Mouse (Mus musculus) intestine, embryonic 14.5 days (tissue): ENCODE data around the gene Mtr. TPM values are rescaled to one million over a fixed set of nuclear protein-coding genes. Genes with fewer than 3 reads are reported as not detected.

Experiments
- ATAC-seq: fragments of 200-750 bp; cut with Nextera tagmentation; replicated peaks from 2 replicates; pipeline ENCODE4 v1.8.0; 2017; ENCODE audit warnings: low read depth, moderate number of reproducible peaks, moderate TSS enrichment, moderate library complexity; ENCODE audit not compliant: low FRiP score, low TSS enrichment
- DNase-seq: peaks from one replicate; pipeline ENCODE4 v3.0.0-alpha.2; 2018; ENCODE audit warnings: low spot score
- H3K27ac ChIP-seq: fragments of 300-500 bp; sonication (generic); 2 replicates; pipeline ENCODE4 v1.5.1; 2014; ENCODE audit warnings: low read depth, mild to moderate bottlenecking, control low read depth
- H3K27me3 ChIP-seq: fragments of 300-500 bp; sonication (generic); replicated peaks from 2 replicates; pipeline ENCODE4 v1.6.1; 2014; ENCODE audit warnings: low read length, control low read depth; ENCODE audit not compliant: control insufficient read depth, insufficient read depth
- H3K36me3 ChIP-seq: fragments of 300-500 bp; sonication (generic); 2 replicates; pipeline ENCODE4 v1.6.1; 2014; ENCODE audit warnings: low read length, control low read depth; ENCODE audit not compliant: control insufficient read depth, insufficient read depth
- H3K4me1 ChIP-seq: fragments of 300-500 bp; sonication (generic); replicated peaks from 2 replicates; pipeline ENCODE4 v1.6.1; 2014; ENCODE audit warnings: low read length, control low read depth, mixed read lengths; ENCODE audit not compliant: control insufficient read depth, insufficient read depth
- H3K4me2 ChIP-seq: fragments of 300-500 bp; sonication (generic); 2 replicates; pipeline ENCODE4 v1.6.1; 2014; ENCODE audit warnings: low read length
- H3K4me3 ChIP-seq: fragments of 300-500 bp; sonication (generic); 2 replicates; pipeline ENCODE4 v1.5.1; 2014; ENCODE audit warnings: low read depth, low read length, control low read depth, mixed read lengths
- H3K9ac ChIP-seq: fragments of 300-500 bp; sonication (generic); 2 replicates; pipeline ENCODE4 v1.6.1; 2014; ENCODE audit warnings: mild to moderate bottlenecking, low read length
- H3K9me3 ChIP-seq: fragments of 300-500 bp; sonication (generic); 2 replicates; pipeline ENCODE4 v1.6.1; 2016; ENCODE audit warnings: low read length, control low read depth; ENCODE audit not compliant: control insufficient read depth
- WGBS: fragments of 180-500 bp; shearing (Covaris S2); extraction: QIAGEN DNeasy Blood & Tissue Kit; methylation state at CpG from one replicate; pipeline ENCODE4 v1.1.7; 2014; 5-methylcytosine and 5-hydroxymethylcytosine counted together
- polyA plus RNA-seq: library from polyadenylated mRNA; unstranded; fragments of >200 nt; fragmentation: Nextera tagmentation; extraction: Ambion mirVana; gene quantifications from 2 replicates; pipeline ENCODE4 v1.2.1, GENCODE M21; 2014

Gene Mtr
- polyA plus RNA-seq, 1 experiment from 2014 or later, result 15.2 TPM

GRCm38 (mm10) chr13:12165461-12166058 lies 92.4 kb downstream of the Mtr start:
- no peak overlapping the region for H3K4me2 ChIP-seq
- no peak overlapping the region for H3K27ac ChIP-seq
- no peak for ATAC-seq
- no peak overlapping the region for H3K9ac ChIP-seq
- H3K4me3 ChIP-seq, result no peak overlapping the region
- no peaks in the 10 kb centered on the region for H3K9me3 ChIP-seq
- peaks cover 8% of the 10 kb centered on the region for H3K4me1 ChIP-seq
- no peaks in the 10 kb centered on the region for H3K27me3 ChIP-seq
- no peak for DNase-seq
- 34% methylated on average over 8 of the region's 8 CpGs for WGBS
- no peaks in the 10 kb centered on the region for H3K36me3 ChIP-seq

DNA sequence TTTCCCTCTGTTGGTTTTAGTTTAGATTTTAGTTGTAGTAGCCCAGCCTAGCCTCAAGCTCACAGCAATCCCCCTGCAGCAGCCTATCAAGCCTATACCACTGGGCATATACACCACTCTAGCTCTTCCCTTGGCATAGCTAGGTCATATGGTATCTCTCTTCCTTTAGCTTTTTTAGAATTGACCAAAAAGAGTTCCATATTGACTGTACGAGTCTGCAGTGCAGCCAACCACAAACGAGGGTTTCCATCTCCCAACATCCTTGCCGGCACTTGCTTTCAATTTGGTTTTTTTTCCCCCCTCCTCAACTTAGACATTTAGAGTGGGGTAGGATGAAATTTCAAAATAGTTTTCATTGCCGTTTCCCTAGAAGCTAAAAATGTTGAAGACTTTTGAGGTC lies 95.5 kb downstream of the Mtr start:
- H3K4me1 ChIP-seq, result peaks cover 11% of the 10 kb centered on the region
- no peak overlapping the region for H3K27ac ChIP-seq
- no peaks in the 10 kb centered on the region for H3K27me3 ChIP-seq
- no peak overlapping the region for H3K4me2 ChIP-seq
- DNase-seq (no peak), ATAC-seq (no peak)
- no peaks in the 10 kb centered on the region for H3K36me3 ChIP-seq
- H3K9me3 ChIP-seq, result no peaks in the 10 kb centered on the region
- H3K4me3 ChIP-seq, result no peak overlapping the region
- WGBS, result 95% methylated on average over 4 of the region's 4 CpGs
- no peak overlapping the region for H3K9ac ChIP-seq

DNA sequence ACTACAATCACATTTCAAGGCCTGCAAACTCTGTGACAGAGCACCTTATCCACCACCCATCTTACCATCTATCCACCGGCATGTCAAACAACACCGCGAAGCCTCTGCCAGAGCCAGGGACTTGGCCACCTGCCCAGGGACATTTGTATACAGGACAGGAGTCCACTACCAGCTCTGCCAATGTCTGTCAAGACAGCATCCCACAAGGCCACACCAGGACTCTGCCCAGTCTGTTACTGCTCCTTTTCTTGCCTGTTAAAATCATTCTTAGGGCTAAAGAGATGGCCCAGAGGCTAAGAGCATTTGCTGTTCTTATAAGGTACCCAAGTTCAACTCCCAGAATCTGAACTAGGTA lies 97.8 kb downstream of the Mtr start:
- no peaks in the 10 kb centered on the region for H3K9me3 ChIP-seq
- H3K4me2 ChIP-seq, result no peak overlapping the region
- no peak overlapping the region for H3K4me3 ChIP-seq
- no peak overlapping the region for H3K27ac ChIP-seq
- H3K27me3 ChIP-seq, result no peaks in the 10 kb centered on the region
- 0 out of 2 replicates have a peak, but pooled peaks cover 3% of the 10 kb centered on the region for H3K4me1 ChIP-seq
- no peaks in the 10 kb centered on the region for H3K36me3 ChIP-seq
- ATAC-seq (no peak), DNase-seq (no peak)
- WGBS, result 52% methylated on average over 3 of the region's 3 CpGs
- H3K9ac ChIP-seq, result no peak overlapping the region

DNA sequence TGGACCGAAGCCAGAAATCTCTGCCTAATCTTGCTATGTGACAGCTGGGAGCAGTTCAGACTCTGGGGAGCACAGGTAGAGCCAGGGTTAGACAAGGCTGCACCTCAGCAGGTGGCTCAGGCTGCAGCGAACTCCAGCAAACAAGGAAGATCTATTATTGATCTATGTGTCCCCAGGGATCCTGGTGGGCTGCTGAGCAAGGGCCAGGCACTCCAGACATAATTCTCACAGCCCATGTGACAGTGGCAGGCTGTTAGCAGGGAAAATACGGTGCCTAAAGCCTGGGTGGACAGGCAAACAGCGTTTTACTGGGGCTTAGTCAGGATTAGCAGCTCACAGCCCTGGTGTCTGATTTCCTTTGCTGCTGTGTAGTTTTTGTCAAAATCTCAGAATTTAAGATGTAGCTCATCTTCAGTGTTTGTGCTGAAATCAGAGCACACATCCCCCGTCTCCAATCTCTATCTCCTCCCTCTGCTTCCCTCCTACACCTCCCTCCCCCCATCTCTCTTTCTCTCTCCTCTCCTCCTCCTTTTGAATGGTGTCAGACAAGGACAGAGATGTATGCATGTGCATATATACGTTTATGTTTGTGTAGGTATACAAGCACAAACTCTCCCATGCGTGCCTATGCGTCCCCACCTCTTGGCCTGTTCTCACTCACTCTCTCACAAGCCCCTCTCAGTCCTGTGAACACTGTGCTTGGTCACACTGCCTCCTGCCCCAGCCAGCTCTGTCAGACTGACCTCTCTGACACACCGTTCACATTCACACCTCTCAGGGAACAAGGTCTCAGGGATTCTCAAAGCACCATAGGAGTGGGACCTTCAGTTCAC lies 98.4 kb downstream of the Mtr start:
- Histone ChIP-seq H3K4me3 (no peak overlapping the region), H3K36me3 (no peaks in the 10 kb centered on the region), H3K4me2 (no peak overlapping the region), H3K9ac (no peak overlapping the region), H3K27me3 (no peaks in the 10 kb centered on the region), H3K27ac (no peak overlapping the region), H3K4me1 (0 out of 2 replicates have a peak, but pooled peaks cover 3% of the 10 kb centered on the region), H3K9me3 (no peaks in the 10 kb centered on the region)
- WGBS, result 34% methylated on average over 9 of the region's 9 CpGs
- no peak for DNase-seq
- no peak; the same call in 1 of the 2 replicates for ATAC-seq

GRCm38 (mm10) chr13:12153922-12154321 lies 104.0 kb downstream of the Mtr start:
- no peak overlapping the region for H3K27ac ChIP-seq
- H3K4me1 ChIP-seq, result no peaks in the 10 kb centered on the region
- no peak overlapping the region for H3K4me2 ChIP-seq
- WGBS, result 80% methylated on average over 11 of the region's 11 CpGs
- no peaks in the 10 kb centered on the region for H3K27me3 ChIP-seq
- H3K36me3 ChIP-seq, result no peaks in the 10 kb centered on the region
- no peaks in the 10 kb centered on the region for H3K9me3 ChIP-seq
- no peak overlapping the region for H3K4me3 ChIP-seq
- DNase-seq, result no peak
- no peak for ATAC-seq
- H3K9ac ChIP-seq, result no peak overlapping the region

GRCm38 (mm10) chr13:12146918-12147507 lies 110.9 kb downstream of the Mtr start:
- Histone ChIP-seq H3K9ac (no peak overlapping the region), H3K36me3 (no peaks in the 10 kb centered on the region), H3K9me3 (no peaks in the 10 kb centered on the region), H3K4me2 (no peak overlapping the region), H3K27me3 (no peaks in the 10 kb centered on the region), H3K4me3 (no peak overlapping the region), H3K4me1 (no peaks in the 10 kb centered on the region), H3K27ac (no peak overlapping the region; the same call in 1 of the 2 replicates)
- 36% methylated on average over 6 of the region's 6 CpGs for WGBS
- no peak for DNase-seq
- ATAC-seq, result 0 out of 2 replicates have a peak, but pooled peaks have one; percentile 23

- Histone ChIP-seq H3K9ac (no peak overlapping the region), H3K4me3 (no peak overlapping the region), H3K4me1 (no peaks in the 10 kb centered on the region), H3K27ac (peak overlapping the region; percentile 60; the same call in 1 of the 2 replicates), H3K4me2 (no peak overlapping the region), H3K9me3 (no peaks in the 10 kb centered on the region), H3K36me3 (no peaks in the 10 kb centered on the region), H3K27me3 (no peaks in the 10 kb centered on the region)
- ATAC-seq (no peak), DNase-seq (no peak)
- WGBS, result 61% methylated on average over 2 of the region's 2 CpGs
Measured at GRCm38 (mm10) chr13:12146402-12146801, 111.5 kb downstream of the Mtr start.

DNA sequence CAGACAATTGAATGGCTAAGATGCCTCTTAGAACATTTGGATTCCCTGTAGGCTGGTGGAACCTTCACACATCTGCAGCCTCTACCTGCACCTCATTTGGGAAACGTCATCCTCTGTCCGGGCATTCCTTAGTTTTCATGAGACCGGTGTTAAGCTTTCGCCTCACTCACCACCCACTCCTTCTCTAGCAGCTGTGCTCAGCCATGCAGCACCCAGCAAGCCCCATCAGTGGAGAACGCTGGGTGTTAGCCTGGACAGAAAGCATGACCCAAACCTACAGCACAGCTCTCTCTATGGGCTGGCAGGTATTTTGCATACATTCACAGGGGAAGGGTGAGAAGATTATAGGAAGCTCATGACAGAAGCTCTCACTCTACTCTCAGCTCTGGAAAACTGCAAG lies 114.6 kb downstream of the Mtr start:
- WGBS, result 85% methylated on average over 5 of the region's 5 CpGs
- Histone ChIP-seq H3K4me2 (no peak overlapping the region), H3K9ac (no peak overlapping the region), H3K27ac (no peak overlapping the region), H3K4me1 (no peaks in the 10 kb centered on the region), H3K36me3 (no peaks in the 10 kb centered on the region), H3K27me3 (no peaks in the 10 kb centered on the region), H3K9me3 (no peaks in the 10 kb centered on the region), H3K4me3 (no peak overlapping the region)
- no peak for ATAC-seq
- no peak for DNase-seq
